Mouse (Mus musculus) G1E (cell line): ENCODE measurements around the gene Tet3. TPM values are rescaled to one million over a fixed set of nuclear protein-coding genes. Genes with fewer than 3 reads are reported as not detected.

ENCODE experiments used
- ATAC-seq: 2 replicates; pipeline ENCODE4 v1.8.0; 2016; ENCODE audit warnings: mild to moderate bottlenecking; ENCODE audit not compliant: insufficient number of reproducible peaks, poor library complexity, low FRiP score, severe bottlenecking; ENCODE audit errors: extremely low read depth
- DNase-seq: peaks from one replicate; pipeline ENCODE4 v3.0.0; 2012; ENCODE audit warnings: low spot score
- H3K27me3 ChIP-seq: 2 replicates; pipeline ENCODE4 v1.6.1; 2012; ENCODE audit warnings: mild to moderate bottlenecking, low read length, inconsistent platforms; ENCODE audit not compliant: insufficient read depth
- H3K36me3 ChIP-seq: replicated peaks from 2 replicates; pipeline ENCODE3; 2012; ENCODE audit warnings: mild to moderate bottlenecking, inconsistent platforms
- H3K4me1 ChIP-seq: 2 replicates; pipeline ENCODE4 v1.6.1; 2012; ENCODE audit warnings: low read depth, low read length, inconsistent platforms, mixed read lengths; ENCODE audit not compliant: insufficient read depth
- H3K4me3 ChIP-seq: 2 replicates; pipeline ENCODE4 v1.5.1; 2012; ENCODE audit warnings: low read depth, mild to moderate bottlenecking, inconsistent platforms, low read length, moderate library complexity, mixed read lengths
- H3K9me3 ChIP-seq: replicated peaks from 2 replicates; pipeline ENCODE4 v1.6.1; 2012; ENCODE audit warnings: inconsistent platforms
- CTCF ChIP-seq: IDR thresholded peaks from 2 replicates; pipeline ENCODE4 v1.5.1; 2012; ENCODE audit warnings: low read depth, low read length, inconsistent platforms, mixed read lengths
- GATA1 ChIP-seq: IDR thresholded peaks from 2 replicates; pipeline ENCODE4 v1.6.1; 2012; ENCODE audit warnings: borderline replicate concordance, low read length, inconsistent platforms, mixed read lengths
- GATA2 ChIP-seq: IDR thresholded peaks from 2 replicates; pipeline ENCODE4 v1.6.1; 2012; ENCODE audit warnings: low read depth, low read length, inconsistent platforms, borderline replicate concordance
- POLR2AphosphoS5 ChIP-seq: IDR thresholded peaks from 2 replicates; pipeline ENCODE4 v1.6.1; 2012; ENCODE audit warnings: low read depth, low read length, inconsistent platforms; ENCODE audit not compliant: insufficient replicate concordance
- TAL1 ChIP-seq: conservative IDR thresholded peaks from 2 replicates; pipeline ENCODE4 v1.6.1; 2012; ENCODE audit warnings: low read depth, low read length, inconsistent platforms, mixed read lengths
- polyA plus RNA-seq: library from polyadenylated mRNA; stranded (reverse); fragments of >175 nt; gene quantifications from 2 replicates; pipeline ENCODE4 v1.2.3, GENCODE M21; 2012
- total RNA-seq, 2 experiments: library from RNA; stranded (forward) in 1 of 2; stranded (reverse) in 1 of 2; fragments of 200-1000 nt in 1 of 2; fragments of >200 nt in 1 of 2; fragmentation: Nextera tagmentation in 1 of 2; gene quantifications; 2 replicates each; pipeline ENCODE4 v1.2.3; 2014 to 2017

The Tet3 gene
- total and polyA plus RNA-seq, 3 experiments: 17.6 to 94.9 (median 71.1) TPM

DNA sequence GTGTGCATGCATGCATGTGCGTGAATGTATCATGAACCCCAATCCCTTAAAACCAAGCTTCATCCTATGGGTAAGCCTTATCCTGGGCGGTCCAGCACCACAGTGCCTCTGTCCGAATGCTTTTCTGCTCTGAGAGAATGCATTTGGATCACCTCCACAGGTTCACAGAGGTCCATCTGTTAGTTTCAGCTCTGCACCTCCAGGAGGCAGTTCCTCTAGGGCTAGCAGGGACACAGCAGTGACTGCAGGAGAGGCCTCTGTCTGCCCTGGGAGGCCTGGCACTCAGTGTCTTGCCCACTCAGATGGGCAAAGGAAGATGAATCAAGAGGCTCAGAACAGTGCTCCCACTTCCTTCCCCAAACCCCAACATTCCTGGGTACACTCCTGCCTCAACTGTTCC, 32.3 kb downstream of the Tet3 start:
- no peaks in the 10 kb centered on the region for H3K27me3 ChIP-seq
- no peak for TF ChIP-seq GATA2
- no peak for TF ChIP-seq CTCF
- TF ChIP-seq POLR2AphosphoS5: no peak
- TF ChIP-seq GATA1: no peak
- TF ChIP-seq TAL1: no peak
- H3K4me1 ChIP-seq: peaks cover 27% of the 10 kb centered on the region
- H3K36me3 ChIP-seq: peaks cover 92% of the 10 kb centered on the region
- no peaks in the 10 kb centered on the region for H3K9me3 ChIP-seq
- no peak for DNase-seq
- H3K4me3 ChIP-seq: no peak overlapping the region
- no peak for ATAC-seq

DNA sequence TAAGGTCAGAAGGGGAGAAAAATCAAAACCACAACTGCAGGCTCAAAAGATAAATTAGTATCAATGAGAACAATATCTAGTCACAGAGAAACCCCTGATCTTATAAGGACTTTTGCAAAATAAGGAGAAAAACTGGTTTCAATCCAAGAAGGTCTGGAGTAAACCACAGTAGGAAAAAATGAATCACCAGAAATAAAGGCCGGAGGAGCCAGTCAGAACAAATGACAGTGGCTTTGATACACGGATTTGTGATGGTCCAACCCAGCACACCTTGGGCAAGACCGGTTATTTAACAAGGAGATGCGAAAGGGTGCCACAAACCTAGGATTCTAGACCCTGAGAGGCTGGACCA, 34.9 kb downstream of the Tet3 start:
- no peaks in the 10 kb centered on the region for H3K27me3 ChIP-seq
- no peaks in the 10 kb centered on the region for H3K9me3 ChIP-seq
- no peak overlapping the region for H3K4me3 ChIP-seq
- ATAC-seq (no peak), DNase-seq (no peak)
- peaks cover 27% of the 10 kb centered on the region for H3K4me1 ChIP-seq
- H3K36me3 ChIP-seq: peaks cover 92% of the 10 kb centered on the region
- TF ChIP-seq GATA1 (no peak), POLR2AphosphoS5 (no peak), TAL1 (no peak), CTCF (no peak), GATA2 (no peak)

DNA sequence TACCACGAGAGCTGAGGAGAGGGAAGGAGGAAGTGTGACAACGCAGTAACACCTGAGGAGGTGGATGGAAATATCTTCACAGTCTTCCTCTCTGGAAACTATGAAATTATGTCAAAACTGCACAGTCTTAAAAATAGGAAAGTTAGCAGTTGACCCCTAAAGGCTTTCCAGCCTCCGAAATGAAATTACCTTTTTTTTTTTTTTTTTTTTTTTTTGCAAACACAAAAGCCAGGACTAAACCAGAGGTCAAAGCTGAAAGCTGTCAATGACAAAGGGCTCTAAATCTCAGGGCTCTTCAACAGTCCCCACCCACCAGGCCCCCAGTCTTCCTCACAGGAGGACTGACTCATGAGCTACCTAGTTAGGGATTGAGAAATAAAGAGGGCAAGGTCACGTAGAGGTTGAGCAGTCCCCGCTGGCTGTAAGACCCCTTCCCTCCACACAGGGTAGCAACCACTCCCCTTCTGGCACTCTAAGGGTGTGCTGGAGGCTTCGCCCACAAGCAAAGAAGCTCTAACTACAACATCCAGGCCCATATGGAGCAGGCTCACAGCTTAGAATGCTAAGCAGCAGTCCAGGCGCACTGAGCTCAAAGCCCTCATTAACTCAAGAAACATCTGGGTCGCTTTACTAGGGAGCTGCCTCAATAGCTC, 35.4 kb downstream of the Tet3 start:
- ATAC-seq (no peak), DNase-seq (no peak)
- Histone ChIP-seq H3K27me3 (no peaks in the 10 kb centered on the region), H3K36me3 (peaks cover 92% of the 10 kb centered on the region), H3K4me3 (no peak overlapping the region), H3K4me1 (peaks cover 27% of the 10 kb centered on the region), H3K9me3 (no peaks in the 10 kb centered on the region)
- no peak for TF ChIP-seq CTCF
- no peak for TF ChIP-seq GATA1
- TF ChIP-seq GATA2: no peak
- no peak for TF ChIP-seq TAL1
- no peak for TF ChIP-seq POLR2AphosphoS5

DNA sequence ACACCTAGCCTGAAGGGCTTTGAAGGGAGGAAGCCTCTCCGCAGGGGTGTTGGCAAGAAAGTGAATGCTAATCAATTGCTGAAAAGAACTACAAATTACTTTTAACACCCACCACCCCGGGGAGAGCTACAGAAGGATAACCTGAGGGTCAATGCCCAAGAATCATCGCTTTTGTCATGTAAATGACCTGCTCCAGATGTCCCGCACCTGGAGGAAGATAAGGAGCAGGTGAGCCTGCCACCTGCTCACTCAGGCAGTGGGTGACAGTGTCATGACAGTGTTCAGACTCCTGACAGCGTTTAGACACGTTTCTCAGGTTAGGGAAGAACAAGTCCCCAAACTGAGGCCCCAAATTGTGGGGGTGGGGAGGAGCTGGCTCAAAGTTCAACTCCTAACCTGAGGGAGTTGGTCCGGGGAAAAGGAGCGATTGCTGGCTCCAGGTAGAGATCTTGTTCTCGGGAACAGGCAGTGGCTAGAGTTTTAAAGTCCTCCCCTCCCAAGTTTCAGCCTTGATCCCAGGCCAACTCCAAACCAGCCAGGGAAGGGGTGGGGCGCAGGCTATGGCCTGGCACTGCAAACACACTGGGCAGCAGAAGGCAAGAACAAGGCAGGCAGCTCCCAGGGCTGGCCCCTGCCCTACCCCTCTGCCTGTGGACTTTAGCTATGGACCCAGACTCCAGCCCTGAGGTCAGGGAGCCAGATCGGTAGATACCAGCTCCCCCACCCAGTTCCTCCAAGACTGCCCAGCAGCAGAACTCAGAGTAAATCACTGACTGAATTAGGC, 36.8 kb downstream of the Tet3 start:
- H3K36me3 ChIP-seq: peaks cover 92% of the 10 kb centered on the region
- ATAC-seq: no peak

DNA sequence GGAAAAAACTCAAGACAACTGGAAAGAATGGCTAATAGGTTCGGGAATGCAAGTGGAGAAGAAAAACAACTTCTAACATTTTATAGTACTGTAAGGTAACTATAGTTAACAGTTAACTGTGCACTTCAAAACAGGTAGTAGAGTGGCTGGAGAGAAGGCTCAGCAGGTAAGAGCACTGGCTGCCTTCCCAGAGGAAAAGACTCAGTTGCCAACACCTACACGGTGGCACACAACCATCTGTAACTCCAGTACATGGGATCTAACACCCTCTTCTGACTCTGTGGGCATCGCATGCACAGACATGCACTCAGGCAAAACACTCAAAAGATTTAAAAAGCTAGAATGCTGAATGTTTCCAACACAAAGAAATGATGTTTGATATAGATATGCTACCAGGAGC, 39.4 kb downstream of the Tet3 start:
- Histone ChIP-seq H3K27me3 (no peaks in the 10 kb centered on the region), H3K36me3 (peaks cover 96% of the 10 kb centered on the region), H3K9me3 (no peaks in the 10 kb centered on the region), H3K4me1 (peaks cover 38% of the 10 kb centered on the region), H3K4me3 (no peak overlapping the region)
- ATAC-seq (no peak), DNase-seq (no peak)
- TF ChIP-seq POLR2AphosphoS5: no peak
- no peak for TF ChIP-seq GATA2
- no peak for TF ChIP-seq TAL1
- no peak for TF ChIP-seq GATA1
- no peak for TF ChIP-seq CTCF

More for the DNA sequence above, 36.8 kb downstream of the Tet3 start:
- DNase-seq: no peak
- Histone ChIP-seq H3K9me3 (no peaks in the 10 kb centered on the region), H3K4me1 (peaks cover 34% of the 10 kb centered on the region), H3K4me3 (no peak overlapping the region; the same call in 1 of the 2 replicates), H3K27me3 (no peaks in the 10 kb centered on the region)
- TF ChIP-seq TAL1 (no peak), GATA1 (no peak), POLR2AphosphoS5 (no peak), GATA2 (no peak), CTCF (no peak)

DNA sequence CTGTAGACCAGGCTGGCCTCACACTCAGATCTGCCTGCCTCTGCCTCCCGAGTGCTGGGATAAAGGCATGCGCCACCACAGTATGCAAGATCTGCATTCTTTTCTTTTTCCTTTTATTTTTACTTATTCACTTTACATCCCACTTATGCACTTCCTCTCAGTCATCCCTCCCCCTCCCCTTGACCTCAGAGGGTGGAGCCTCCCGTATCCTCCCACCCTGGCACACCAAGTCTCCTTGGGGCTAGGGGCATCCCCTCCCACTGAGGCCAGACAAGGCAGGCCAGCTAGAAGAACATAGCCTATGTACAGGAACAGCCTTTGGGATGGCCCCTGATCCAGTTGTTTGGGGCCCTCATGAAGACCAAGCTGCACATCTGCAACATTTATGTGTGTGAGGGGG, 41.4 kb downstream of the Tet3 start:
- peaks cover 33% of the 10 kb centered on the region for H3K4me1 ChIP-seq
- no peak for DNase-seq

More for the DNA sequence above, 41.4 kb downstream of the Tet3 start:
- no peak for ATAC-seq
- no peak overlapping the region for H3K4me3 ChIP-seq
- peaks cover 96% of the 10 kb centered on the region for H3K36me3 ChIP-seq
- H3K9me3 ChIP-seq: no peaks in the 10 kb centered on the region
- TF ChIP-seq GATA1: no peak
- no peak for TF ChIP-seq POLR2AphosphoS5
- TF ChIP-seq CTCF: no peak
- no peak for TF ChIP-seq GATA2
- no peak for TF ChIP-seq TAL1
- H3K27me3 ChIP-seq: no peaks in the 10 kb centered on the region
